Mouse (Mus musculus) thymus, postnatal 14 days (tissue): ENCODE measurements around the gene Mup18.
"Not testable (repeated sequence)": the region's sequence is repeated elsewhere in the genome, so short reads cannot be mapped to it uniquely, and the experiment has no call there.

Source experiments
- DNase-seq: peaks from one replicate; pipeline ENCODE4 v3.0.0; 2021

Gene Mup18

GRCm38 (mm10) chr4:61674036-61674435 lies at the start of gene Mup18:
Mup18 (minus strand) TSS chr4:61674136.
- DNase-seq: not testable (repeated sequence)

GRCm38 (mm10) chr4:61714296-61714695 lies 40.4 kb upstream of the Mup18 start:
- not testable (repeated sequence) for DNase-seq
